Mouse (Mus musculus) CD4-positive, CD25-positive, alpha-beta regulatory T cell (primary cell): ENCODE results near the gene Nr4a2. TPM values are rescaled to one million over a fixed set of nuclear protein-coding genes. Genes with fewer than 3 reads are reported as not detected.

ENCODE experiments used
- polyA plus RNA-seq: library from polyadenylated mRNA; unstranded; fragments of 100-300 nt; shearing (Covaris generic); gene quantifications from one replicate; pipeline ENCODE4 v1.2.1, GENCODE M21; 2017

The Nr4a2 gene
- polyA plus RNA-seq: 9.2 TPM

GRCm38 (mm10) chr2:57123991-57124840 is at the start of gene Nr4a2:
TSS of gene Nr4a2 (minus strand) at chr2:57124003.

Other genes starting within 250 kb of the Nr4a2 start
- 17.0 TPM for gene Gpd2, start 113.6 kb upstream of the Nr4a2 start, polyA plus RNA-seq